Mouse (Mus musculus): ENCODE measurements at regions not wholly inside any gene's neighbourhood (a gene's known extent, or its start where the extent isn't known, plus 50 kb on each side); places are given as distances from the start of the nearest gene placed in this dataset.

DNA sequence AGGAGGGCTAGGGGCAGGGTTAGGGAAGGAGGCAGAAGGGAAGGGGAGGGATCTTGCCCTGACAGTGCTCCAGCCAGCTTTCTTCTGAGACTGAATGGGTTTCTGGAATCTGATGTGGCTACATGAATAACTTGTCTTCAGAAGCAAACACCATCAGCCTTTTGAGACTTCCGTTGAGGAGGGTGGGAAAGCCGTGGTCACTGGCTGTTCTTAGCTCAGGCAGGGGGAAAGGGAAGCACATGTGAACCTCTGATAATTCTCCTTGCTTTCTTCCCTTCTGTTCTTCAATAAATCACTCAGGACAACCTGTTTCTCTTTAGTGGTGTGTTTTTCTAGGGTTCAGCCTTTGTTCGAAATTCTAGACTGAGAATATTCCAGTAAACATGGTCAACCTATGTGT lies 148.9 kb downstream of the Bcl11a start:
- Histone ChIP-seq H3K9ac (no peak overlapping the region), H3K36me3 (ENCODE audit: poor library complexity, severe bottlenecking) (no peaks in the 10 kb centered on the region), H3K4me1 (no peaks in the 10 kb centered on the region), H3K9me3 (replicated peaks) (no peaks in the 10 kb centered on the region), H3K27me3 (no peaks in the 10 kb centered on the region), H3K4me2 (no peak overlapping the region), H3K27ac (no peak overlapping the region), H3K4me3 (no peak overlapping the region)
- no peak for ATAC-seq
- WGBS = 82% methylated on average over 3 of the region's 3 CpGs

GRCm38 (mm10) chr11:24233376-24233775 lies 155.5 kb downstream of the Bcl11a start:
- 91% methylated on average over 11 of the region's 11 CpGs for WGBS
- ATAC-seq = no peak
- Histone ChIP-seq H3K9me3 (replicated peaks) (no peaks in the 10 kb centered on the region), H3K4me3 (no peak overlapping the region), H3K4me1 (no peaks in the 10 kb centered on the region), H3K27ac (no peak overlapping the region), H3K36me3 (ENCODE audit: poor library complexity, severe bottlenecking) (no peaks in the 10 kb centered on the region), H3K27me3 (no peaks in the 10 kb centered on the region), H3K9ac (no peak overlapping the region), H3K4me2 (no peak overlapping the region)

- Histone ChIP-seq H3K27me3 (no peaks in the 10 kb centered on the region), H3K9ac (no peak overlapping the region), H3K27ac (no peak overlapping the region), H3K36me3 (ENCODE audit: poor library complexity, severe bottlenecking) (no peaks in the 10 kb centered on the region), H3K9me3 (replicated peaks) (no peaks in the 10 kb centered on the region), H3K4me2 (no peak overlapping the region), H3K4me1 (no peaks in the 10 kb centered on the region), H3K4me3 (no peak overlapping the region)
- no peak for ATAC-seq
- WGBS = 78% methylated on average over 9 of the region's 9 CpGs
Measured at GRCm38 (mm10) chr11:24233821-24234220, 156.0 kb downstream of the Bcl11a start.

DNA sequence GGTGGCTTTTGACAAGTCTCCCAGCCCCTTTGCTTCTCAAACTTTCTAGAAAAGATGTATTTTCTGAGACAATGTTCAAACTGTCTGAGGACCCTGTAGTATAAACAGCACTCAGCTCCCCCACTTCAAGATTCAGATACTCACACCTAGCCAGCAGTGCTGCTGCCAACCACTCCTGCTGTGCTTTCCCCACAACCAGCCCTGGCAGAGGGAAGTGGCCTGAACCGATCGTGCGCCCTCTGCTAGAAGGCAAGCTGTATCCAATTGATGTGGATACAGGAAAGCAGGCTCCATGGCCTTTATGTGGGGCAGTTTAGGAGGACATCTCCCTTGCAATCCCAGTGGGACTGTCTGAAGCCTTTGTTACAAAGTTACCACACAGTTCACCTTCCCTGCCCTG lies 156.6 kb downstream of the Bcl11a start:
- H3K9ac ChIP-seq = no peak overlapping the region
- H3K27ac ChIP-seq = no peak overlapping the region
- no peak overlapping the region for H3K4me2 ChIP-seq
- H3K4me3 ChIP-seq = no peak overlapping the region
- WGBS = 70% methylated on average over 3 of the region's 3 CpGs
- no peaks in the 10 kb centered on the region for H3K27me3 ChIP-seq
- ATAC-seq = no peak
- H3K4me1 ChIP-seq = no peaks in the 10 kb centered on the region
- no peaks in the 10 kb centered on the region for H3K9me3 ChIP-seq (replicated peaks)
- H3K36me3 ChIP-seq (ENCODE audit: poor library complexity, severe bottlenecking) = no peaks in the 10 kb centered on the region

DNA sequence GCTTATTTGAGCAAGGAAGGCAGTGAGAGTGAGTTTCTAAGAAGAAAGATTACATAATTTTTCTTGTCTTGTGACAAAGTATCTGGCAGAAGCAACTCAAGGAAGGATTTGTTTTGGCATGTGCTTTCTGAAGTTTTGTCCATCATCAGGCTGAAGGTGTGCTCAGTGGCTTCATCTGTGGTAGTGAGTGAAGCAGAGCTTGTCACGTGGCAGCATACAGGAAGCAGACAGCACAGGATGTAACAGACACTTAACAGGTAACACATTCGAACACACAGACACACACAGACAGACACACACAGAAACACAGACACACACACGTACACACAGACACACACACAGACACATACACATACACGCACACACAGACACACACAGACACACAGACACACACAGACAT lies 157.5 kb downstream of the Bcl11a start:
- Histone ChIP-seq H3K27me3 (no peaks in the 10 kb centered on the region), H3K36me3 (ENCODE audit: poor library complexity, severe bottlenecking) (no peaks in the 10 kb centered on the region)
- 86% methylated on average over 4 of the region's 4 CpGs for WGBS

GRCm38 (mm10) chr11:24239631-24240030 lies 161.8 kb downstream of the Bcl11a start:
- Histone ChIP-seq H3K4me3 (no peak overlapping the region), H3K27ac (no peak overlapping the region), H3K27me3 (no peaks in the 10 kb centered on the region), H3K9ac (no peak overlapping the region), H3K4me1 (no peaks in the 10 kb centered on the region), H3K36me3 (ENCODE audit: poor library complexity, severe bottlenecking) (no peaks in the 10 kb centered on the region), H3K9me3 (replicated peaks) (no peaks in the 10 kb centered on the region), H3K4me2 (no peak overlapping the region)
- no peak for ATAC-seq
- WGBS = 89% methylated on average over 6 of the region's 6 CpGs

More for the DNA sequence above, 157.5 kb downstream of the Bcl11a start:
- Histone ChIP-seq H3K9me3 (replicated peaks) (no peaks in the 10 kb centered on the region), H3K27ac (no peak overlapping the region), H3K4me1 (no peaks in the 10 kb centered on the region), H3K9ac (no peak overlapping the region), H3K4me3 (no peak overlapping the region), H3K4me2 (no peak overlapping the region)
- no peak for ATAC-seq

GRCm38 (mm10) chr11:24242096-24242495 lies 164.2 kb downstream of the Bcl11a start:
- Histone ChIP-seq H3K9ac (no peak overlapping the region), H3K27ac (no peak overlapping the region), H3K27me3 (no peaks in the 10 kb centered on the region), H3K36me3 (ENCODE audit: poor library complexity, severe bottlenecking) (no peaks in the 10 kb centered on the region), H3K4me1 (no peaks in the 10 kb centered on the region), H3K9me3 (replicated peaks) (0 out of 2 replicates have a peak, but pooled peaks cover under 1% of the 10 kb centered on the region), H3K4me2 (no peak overlapping the region), H3K4me3 (no peak overlapping the region)
- ATAC-seq = no peak
- 77% methylated on average over 4 of the region's 4 CpGs for WGBS

DNA sequence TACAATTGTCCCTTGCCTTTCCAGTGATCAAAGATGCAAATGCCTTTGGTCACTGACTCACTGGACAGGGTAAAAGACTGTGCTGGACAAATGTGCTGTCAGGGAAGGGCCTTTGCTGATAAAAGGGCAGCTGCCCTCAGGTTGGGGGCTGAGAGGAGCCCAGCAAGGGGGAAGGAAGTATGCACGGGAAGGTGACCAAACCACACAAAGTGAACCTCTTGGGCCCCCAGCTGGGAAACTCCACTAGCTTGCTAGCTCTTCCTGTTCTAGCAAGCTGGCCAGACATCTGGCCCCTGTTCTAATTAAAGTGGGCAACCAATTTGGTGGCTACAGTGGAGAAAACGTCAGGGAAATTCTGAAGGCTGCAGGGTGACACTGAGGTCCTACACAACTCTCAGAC lies 165.0 kb downstream of the Bcl11a start:
- Histone ChIP-seq H3K4me3 (no peak overlapping the region), H3K36me3 (ENCODE audit: poor library complexity, severe bottlenecking) (no peaks in the 10 kb centered on the region), H3K4me2 (no peak overlapping the region), H3K4me1 (no peaks in the 10 kb centered on the region), H3K9ac (no peak overlapping the region), H3K9me3 (replicated peaks) (0 out of 2 replicates have a peak, but pooled peaks cover 2% of the 10 kb centered on the region), H3K27ac (no peak overlapping the region), H3K27me3 (no peaks in the 10 kb centered on the region)
- no peak for ATAC-seq
- 13% methylated on average over 2 of the region's 2 CpGs for WGBS

GRCm38 (mm10) chr11:24245390-24245789 lies 167.5 kb downstream of the Bcl11a start:
- Histone ChIP-seq H3K9me3 (replicated peaks) (0 out of 2 replicates have a peak, but pooled peaks cover 2% of the 10 kb centered on the region), H3K4me3 (no peak overlapping the region), H3K9ac (no peak overlapping the region), H3K27ac (no peak overlapping the region), H3K36me3 (ENCODE audit: poor library complexity, severe bottlenecking) (no peaks in the 10 kb centered on the region), H3K27me3 (no peaks in the 10 kb centered on the region), H3K4me1 (no peaks in the 10 kb centered on the region), H3K4me2 (no peak overlapping the region)
- 87% methylated on average over 4 of the region's 4 CpGs for WGBS
- no peak for ATAC-seq

DNA sequence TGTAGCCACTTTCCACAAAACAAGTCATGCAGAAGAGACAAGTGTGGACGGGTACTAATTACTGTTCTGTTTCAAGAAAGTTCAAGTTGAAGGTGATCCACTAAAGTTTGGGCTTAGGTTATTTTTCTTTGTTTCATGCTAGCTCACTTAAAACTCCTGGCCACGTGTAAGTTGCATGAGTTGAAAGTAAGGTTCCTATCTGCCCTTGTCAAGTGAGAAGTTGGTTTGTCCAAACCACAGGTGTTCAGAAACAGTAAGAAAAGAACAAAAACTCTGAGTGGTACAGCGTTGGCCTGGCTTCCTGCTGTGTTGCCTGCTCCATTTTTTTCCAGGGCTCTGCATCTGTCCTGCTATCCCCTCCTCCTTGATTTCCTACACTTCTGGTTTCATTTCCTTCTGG lies 168.5 kb downstream of the Bcl11a start:
- no peak overlapping the region for H3K4me3 ChIP-seq
- H3K36me3 ChIP-seq (ENCODE audit: poor library complexity, severe bottlenecking) = no peaks in the 10 kb centered on the region
- H3K9ac ChIP-seq = no peak overlapping the region
- 55% methylated on average over 3 of the region's 3 CpGs for WGBS
- ATAC-seq = no peak
- H3K4me1 ChIP-seq = no peaks in the 10 kb centered on the region
- no peaks in the 10 kb centered on the region for H3K27me3 ChIP-seq
- no peak overlapping the region for H3K27ac ChIP-seq
- H3K9me3 ChIP-seq (replicated peaks) = 0 out of 2 replicates have a peak, but pooled peaks cover 2% of the 10 kb centered on the region
- no peak overlapping the region for H3K4me2 ChIP-seq

DNA sequence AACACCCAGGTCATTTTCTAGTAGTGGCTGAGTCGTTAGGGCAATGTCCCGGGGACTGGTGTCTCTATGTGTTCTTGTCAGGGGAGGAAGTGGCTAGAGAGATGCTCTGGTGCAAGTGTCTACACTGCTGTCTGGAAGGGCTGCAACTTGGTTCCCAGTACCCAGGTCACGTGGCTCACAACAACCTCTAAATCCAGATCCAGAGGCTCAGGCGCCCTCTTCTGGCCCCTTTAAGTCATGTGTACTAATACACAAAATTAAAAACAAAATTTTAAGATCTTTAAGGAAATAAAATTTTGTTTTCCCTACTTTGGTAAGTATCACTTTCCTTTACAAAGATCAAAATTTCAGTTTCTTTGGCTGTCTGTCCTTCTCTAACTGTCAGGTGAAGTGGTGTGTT lies 169.4 kb downstream of the Bcl11a start:
- Histone ChIP-seq H3K4me3 (no peak overlapping the region), H3K4me2 (no peak overlapping the region), H3K9ac (no peak overlapping the region), H3K4me1 (no peaks in the 10 kb centered on the region), H3K27ac (no peak overlapping the region), H3K36me3 (ENCODE audit: poor library complexity, severe bottlenecking) (no peaks in the 10 kb centered on the region), H3K9me3 (replicated peaks) (0 out of 2 replicates have a peak, but pooled peaks cover 2% of the 10 kb centered on the region), H3K27me3 (no peaks in the 10 kb centered on the region)
- ATAC-seq = no peak
- WGBS = 89% methylated on average over 4 of the region's 4 CpGs

- Histone ChIP-seq H3K27me3 (no peaks in the 10 kb centered on the region), H3K4me1 (no peaks in the 10 kb centered on the region), H3K9ac (no peak overlapping the region), H3K27ac (no peak overlapping the region), H3K4me2 (no peak overlapping the region), H3K36me3 (ENCODE audit: poor library complexity, severe bottlenecking) (no peaks in the 10 kb centered on the region), H3K4me3 (no peak overlapping the region), H3K9me3 (replicated peaks) (0 out of 2 replicates have a peak, but pooled peaks cover 2% of the 10 kb centered on the region)
- no peak for ATAC-seq
- 54% methylated on average over 5 of the region's 5 CpGs for WGBS
Measured at GRCm38 (mm10) chr11:24251516-24251915, 173.7 kb downstream of the Bcl11a start.

GRCm38 (mm10) chr11:24255201-24256060 lies 177.6 kb downstream of the Bcl11a start:
- Histone ChIP-seq H3K4me1 (no peaks in the 10 kb centered on the region), H3K36me3 (ENCODE audit: poor library complexity, severe bottlenecking) (no peaks in the 10 kb centered on the region), H3K9me3 (replicated peaks) (no peaks in the 10 kb centered on the region), H3K27me3 (no peaks in the 10 kb centered on the region), H3K27ac (no peak overlapping the region), H3K4me3 (no peak overlapping the region), H3K4me2 (no peak overlapping the region), H3K9ac (no peak overlapping the region)
- 91% methylated on average over 22 of the region's 22 CpGs for whole genome bisulfite sequencing
- ATAC-seq = no peak
